Mouse (Mus musculus): Measurements from ENCODE around the gene Ldlrad3. TPM values are rescaled to one million over a fixed set of nuclear protein-coding genes. Genes with fewer than 3 reads are reported as not detected.

Gene Ldlrad3
- polyA plus RNA-seq, 2 experiments: 45.1 to 49.7 TPM

GRCm38 (mm10) chr2:102226274-102226673 lies 40.1 kb upstream of the Ldlrad3 start:
- WGBS: 77% methylated on average over 15 of the region's 15 CpGs
- no peaks in the 10 kb centered on the region for H3K36me3 ChIP-seq (ENCODE audit: control insufficient read depth, insufficient read depth, low read length)

GRCm38 (mm10) chr2:102223355-102224128 lies 37.4 kb upstream of the Ldlrad3 start:
- H3K9ac ChIP-seq (ENCODE audit: low read depth, low read length, severe bottlenecking): no peak overlapping the region
- H3K4me3 ChIP-seq (replicated peaks; ENCODE audit: low read length): no peak overlapping the region
- H3K4me2 ChIP-seq (replicated peaks; ENCODE audit: low read depth, low read length, severe bottlenecking): no peak overlapping the region
- no peaks in the 10 kb centered on the region for H3K9me3 ChIP-seq (ENCODE audit: control insufficient read depth, low read length)
- ATAC-seq (ENCODE audit: low FRiP score, low read depth) (no peak), DNase-seq (ENCODE audit: low spot score) (no peak)
- no peaks in the 10 kb centered on the region for H3K27me3 ChIP-seq (ENCODE audit: control insufficient read depth, insufficient read depth, low read length)
- H3K36me3 ChIP-seq (ENCODE audit: control insufficient read depth, insufficient read depth, low read length): no peaks in the 10 kb centered on the region
- no peak for TF ChIP-seq POLR2A (IDR thresholded peaks at IDR 0.05; ENCODE audit: borderline replicate concordance, extremely low read depth, insufficient read depth, insufficient read length)
- H3K4me1 ChIP-seq (ENCODE audit: control insufficient read depth, insufficient read depth, low read length): no peaks in the 10 kb centered on the region
- H3K27ac ChIP-seq (replicated peaks; ENCODE audit: low read depth, low read length): no peak overlapping the region
- 36% methylated on average over 11 of the region's 11 CpGs for WGBS

More at GRCm38 (mm10) chr2:102226274-102226673, 40.1 kb upstream of the Ldlrad3 start:
- Histone ChIP-seq H3K9me3 (ENCODE audit: control insufficient read depth, low read length) (no peaks in the 10 kb centered on the region), H3K4me2 (replicated peaks; ENCODE audit: low read depth, low read length, severe bottlenecking) (no peak overlapping the region), H3K27ac (replicated peaks; ENCODE audit: low read depth, low read length) (no peak overlapping the region), H3K4me3 (replicated peaks; ENCODE audit: low read length) (no peak overlapping the region), H3K9ac (ENCODE audit: low read depth, low read length, severe bottlenecking) (no peak overlapping the region), H3K4me1 (ENCODE audit: control insufficient read depth, insufficient read depth, low read length) (peaks cover 5% of the 10 kb centered on the region), H3K27me3 (ENCODE audit: control insufficient read depth, insufficient read depth, low read length) (no peaks in the 10 kb centered on the region)
- DNase-seq (ENCODE audit: low spot score) (no peak), ATAC-seq (ENCODE audit: low FRiP score, low read depth) (no peak)
- no peak for TF ChIP-seq POLR2A (IDR thresholded peaks at IDR 0.05; ENCODE audit: borderline replicate concordance, extremely low read depth, insufficient read depth, insufficient read length)

GRCm38 (mm10) chr2:102222749-102223148 lies 36.6 kb upstream of the Ldlrad3 start:
- TF ChIP-seq POLR2A (IDR thresholded peaks at IDR 0.05; ENCODE audit: borderline replicate concordance, extremely low read depth, insufficient read depth, insufficient read length): no peak
- no peaks in the 10 kb centered on the region for H3K9me3 ChIP-seq (ENCODE audit: control insufficient read depth, low read length)
- H3K27ac ChIP-seq (replicated peaks; ENCODE audit: low read depth, low read length): no peak overlapping the region
- ATAC-seq (ENCODE audit: low FRiP score, low read depth) (no peak), DNase-seq (ENCODE audit: low spot score) (no peak)
- no peak overlapping the region for H3K4me3 ChIP-seq (replicated peaks; ENCODE audit: low read length)
- no peaks in the 10 kb centered on the region for H3K27me3 ChIP-seq (ENCODE audit: control insufficient read depth, insufficient read depth, low read length)
- WGBS: 59% methylated on average over 3 of the region's 3 CpGs
- no peaks in the 10 kb centered on the region for H3K36me3 ChIP-seq (ENCODE audit: control insufficient read depth, insufficient read depth, low read length)
- no peak overlapping the region for H3K4me2 ChIP-seq (replicated peaks; ENCODE audit: low read depth, low read length, severe bottlenecking)
- H3K4me1 ChIP-seq (ENCODE audit: control insufficient read depth, insufficient read depth, low read length): no peaks in the 10 kb centered on the region
- H3K9ac ChIP-seq (ENCODE audit: low read depth, low read length, severe bottlenecking): no peak overlapping the region

- ATAC-seq (ENCODE audit: low FRiP score, low read depth) (no peak), DNase-seq (ENCODE audit: low spot score) (no peak)
- WGBS: 91% methylated on average over 1 of the region's 1 CpGs
- H3K27ac ChIP-seq (replicated peaks; ENCODE audit: low read depth, low read length): no peak overlapping the region
- no peaks in the 10 kb centered on the region for H3K36me3 ChIP-seq (ENCODE audit: control insufficient read depth, insufficient read depth, low read length)
- no peak for TF ChIP-seq POLR2A (IDR thresholded peaks at IDR 0.05; ENCODE audit: borderline replicate concordance, extremely low read depth, insufficient read depth, insufficient read length)
- H3K27me3 ChIP-seq (ENCODE audit: control insufficient read depth, insufficient read depth, low read length): no peaks in the 10 kb centered on the region
- no peak overlapping the region for H3K4me3 ChIP-seq (replicated peaks; ENCODE audit: low read length)
- no peaks in the 10 kb centered on the region for H3K9me3 ChIP-seq (ENCODE audit: control insufficient read depth, low read length)
- no peak overlapping the region for H3K4me2 ChIP-seq (replicated peaks; ENCODE audit: low read depth, low read length, severe bottlenecking)
- no peaks in the 10 kb centered on the region for H3K4me1 ChIP-seq (ENCODE audit: control insufficient read depth, insufficient read depth, low read length)
- H3K9ac ChIP-seq (ENCODE audit: low read depth, low read length, severe bottlenecking): no peak overlapping the region
Observed at GRCm38 (mm10) chr2:102216817-102217216, 30.6 kb upstream of the Ldlrad3 start.

GRCm38 (mm10) chr2:102212096-102212495 lies 25.9 kb upstream of the Ldlrad3 start:
- no peak overlapping the region; the same call in 1 of the 2 replicates for H3K9ac ChIP-seq (ENCODE audit: low read depth, low read length, severe bottlenecking)
- H3K4me3 ChIP-seq (replicated peaks; ENCODE audit: low read length): no peak overlapping the region
- H3K4me2 ChIP-seq (replicated peaks; ENCODE audit: low read depth, low read length, severe bottlenecking): no peak overlapping the region
- H3K9me3 ChIP-seq (ENCODE audit: control insufficient read depth, low read length): no peaks in the 10 kb centered on the region
- H3K4me1 ChIP-seq (ENCODE audit: control insufficient read depth, insufficient read depth, low read length): no peaks in the 10 kb centered on the region
- H3K27ac ChIP-seq (replicated peaks; ENCODE audit: low read depth, low read length): no peak overlapping the region
- TF ChIP-seq POLR2A (IDR thresholded peaks at IDR 0.05; ENCODE audit: borderline replicate concordance, extremely low read depth, insufficient read depth, insufficient read length): no peak
- ATAC-seq (ENCODE audit: low FRiP score, low read depth) (peak; percentile 81), DNase-seq (ENCODE audit: low spot score) (no peak)
- no peaks in the 10 kb centered on the region for H3K27me3 ChIP-seq (ENCODE audit: control insufficient read depth, insufficient read depth, low read length)
- 14% methylated on average over 4 of the region's 4 CpGs for WGBS
- H3K36me3 ChIP-seq (ENCODE audit: control insufficient read depth, insufficient read depth, low read length): no peaks in the 10 kb centered on the region
